Mouse (Mus musculus) hindbrain, embryonic 10.5 days (tissue): ENCODE results near the gene Hoxb5. TPM values are rescaled to one million over a fixed set of nuclear protein-coding genes. Genes with fewer than 3 reads are reported as not detected.
A peak's percentile ranks its signal among the peaks of the same experiment; 100 is the strongest.

Experiments
- DNase-seq: peaks from one replicate; pipeline ENCODE4 v3.0.0-alpha.2; 2017; ENCODE audit warnings: low spot score
- H3K27ac ChIP-seq: fragments of 300-500 bp; sonication (generic); 2 replicates; pipeline ENCODE4 v1.5.1; 2016; ENCODE audit warnings: mild to moderate bottlenecking, moderate library complexity
- H3K27me3 ChIP-seq: fragments of 300-500 bp; sonication (generic); 2 replicates; pipeline ENCODE4 v1.6.1; 2016; ENCODE audit warnings: mild to moderate bottlenecking; ENCODE audit not compliant: poor library complexity, insufficient read depth, severe bottlenecking
- H3K36me3 ChIP-seq: fragments of 300-500 bp; sonication (generic); 2 replicates; pipeline ENCODE4 v1.6.1; 2016; ENCODE audit warnings: mild to moderate bottlenecking, moderate library complexity
- H3K4me1 ChIP-seq: fragments of 300-500 bp; sonication (generic); replicated peaks from 2 replicates; pipeline ENCODE4 v1.6.1; 2016; ENCODE audit warnings: mild to moderate bottlenecking
- H3K4me3 ChIP-seq: fragments of 300-500 bp; sonication (generic); 2 replicates; pipeline ENCODE4 v1.5.1; 2016; ENCODE audit warnings: mild to moderate bottlenecking, moderate library complexity
- H3K9me3 ChIP-seq: fragments of 300-500 bp; sonication (generic); 2 replicates; pipeline ENCODE4 v1.6.1; 2016; ENCODE audit warnings: mild to moderate bottlenecking, moderate library complexity
- WGBS: fragments of 180-500 bp; shearing (Covaris S2); methylation state at CpG from one replicate; pipeline ENCODE4 v1.1.7; 2016; 5-methylcytosine and 5-hydroxymethylcytosine counted together
- polyA plus RNA-seq: library from polyadenylated mRNA; unstranded; fragments of >200 nt; fragmentation: Nextera tagmentation; extraction: Ambion mirVana; gene quantifications from 2 replicates; pipeline ENCODE4 v1.2.1, GENCODE M21; 2016

The Hoxb5 gene
- polyA plus RNA-seq, 1 experiment from 2014 or later: 6.3 TPM

DNA sequence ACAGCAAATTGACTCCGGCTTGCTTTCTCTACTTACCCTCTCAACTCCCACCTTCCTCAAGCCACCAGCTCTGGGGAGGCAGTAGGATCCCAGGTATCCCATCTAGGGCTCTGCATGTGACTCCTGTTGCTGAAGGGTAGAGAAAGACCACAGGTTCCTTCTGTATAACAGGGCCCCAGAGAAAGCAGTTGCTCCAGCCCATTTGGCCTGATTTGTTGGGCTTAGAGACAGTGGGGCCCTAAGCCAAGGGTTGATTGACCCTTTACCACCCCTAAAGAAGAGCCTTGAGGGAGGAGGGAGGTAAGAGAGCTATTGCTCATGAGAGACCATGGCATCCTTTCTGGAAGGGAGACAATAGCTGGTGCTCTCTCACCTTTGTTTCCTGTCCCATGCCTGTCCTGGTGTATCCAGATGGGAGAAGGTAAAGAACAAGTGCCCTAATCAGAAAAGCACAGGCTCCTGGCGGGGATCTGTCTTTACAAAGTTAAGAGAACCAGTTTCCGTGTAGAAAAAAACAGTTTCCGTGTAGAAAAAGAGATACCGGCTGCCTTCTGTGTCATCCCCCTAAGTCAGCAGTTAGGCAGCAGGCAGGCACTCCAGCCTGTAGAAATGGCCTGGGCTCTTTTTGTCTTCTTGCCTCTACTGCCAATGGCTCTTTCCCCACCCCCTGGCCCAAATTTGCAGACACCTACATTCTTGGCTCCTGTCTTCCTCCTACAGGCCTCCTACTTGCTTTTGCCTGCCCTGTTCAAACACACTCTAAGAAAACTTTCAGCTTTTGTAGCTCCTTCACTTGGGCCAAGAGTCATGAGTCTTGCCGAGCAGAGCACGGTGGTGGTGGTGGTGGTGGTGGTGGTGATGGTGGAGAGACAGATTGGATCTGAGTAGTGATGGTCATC, 36.1 kb downstream of the Hoxb5 start:
- Histone ChIP-seq H3K4me3 (peak overlapping the region; percentile 50), H3K27ac (peak overlapping the region; percentile 86), H3K4me1 (peaks cover 14% of the 10 kb centered on the region), H3K9me3 (no peaks in the 10 kb centered on the region), H3K36me3 (no peaks in the 10 kb centered on the region), H3K27me3 (peaks cover 100% of the 10 kb centered on the region)
- peak; percentile 27 for DNase-seq
- 15% methylated on average over 7 of the region's 7 CpGs for WGBS

GRCm38 (mm10) chr11:96340698-96341365, 37.7 kb downstream of the Hoxb5 start:
- WGBS: under 1% methylated on average over 36 of the region's 36 CpGs
- peak; percentile 69 for DNase-seq
- Histone ChIP-seq H3K9me3 (no peaks in the 10 kb centered on the region), H3K4me1 (peaks cover 26% of the 10 kb centered on the region), H3K4me3 (peak overlapping the region; percentile 50), H3K36me3 (peaks cover 1% of the 10 kb centered on the region; the same call in 1 of the 2 replicates), H3K27me3 (peaks cover 100% of the 10 kb centered on the region), H3K27ac (peak overlapping the region; percentile 86)

DNA sequence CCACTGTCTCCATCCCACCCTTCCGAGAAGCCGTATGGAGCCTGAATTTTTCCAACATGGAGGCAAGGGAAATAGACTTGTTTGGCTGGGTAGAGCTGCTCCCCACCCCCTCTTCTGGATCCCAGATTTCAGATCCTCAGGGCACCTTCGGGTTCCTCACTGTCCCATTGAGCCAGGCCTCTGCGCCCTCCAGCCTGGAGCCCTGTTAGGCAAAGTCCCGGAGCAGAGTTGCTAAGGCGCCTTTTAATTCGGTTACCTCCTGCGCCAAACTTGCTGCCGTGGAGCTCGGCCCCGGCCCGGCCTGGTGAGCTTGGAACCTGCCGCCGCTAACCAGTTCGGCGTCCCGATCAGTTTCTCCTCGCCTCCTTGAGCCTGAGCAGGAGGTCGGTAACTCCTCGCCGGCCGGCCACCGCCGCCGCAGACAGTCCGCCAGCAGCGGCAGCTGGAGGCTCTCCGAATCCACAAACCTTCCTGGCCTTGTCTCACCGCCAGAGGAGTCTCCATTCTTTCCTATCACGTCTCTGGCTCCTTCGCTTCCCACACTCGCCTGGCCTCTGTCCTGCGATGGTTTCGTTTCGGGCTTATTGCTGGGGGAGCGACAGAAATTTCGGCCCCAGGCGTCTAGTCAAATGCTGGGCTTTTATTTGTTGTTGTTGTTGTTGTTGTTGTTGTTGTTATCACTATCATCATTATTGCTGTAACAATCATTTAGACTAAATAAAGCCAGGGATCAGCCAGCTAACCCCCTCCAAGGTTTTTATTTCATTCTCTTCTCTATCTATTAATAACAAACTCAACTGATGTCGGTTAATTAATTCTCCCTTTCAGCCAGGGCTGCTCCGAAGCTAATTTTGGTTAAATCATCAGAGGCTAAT, 38.8 kb downstream of the Hoxb5 start:
- Histone ChIP-seq H3K36me3 (peaks cover 5% of the 10 kb centered on the region; the same call in 1 of the 2 replicates), H3K9me3 (no peaks in the 10 kb centered on the region), H3K4me1 (peaks cover 34% of the 10 kb centered on the region), H3K4me3 (peak overlapping the region; percentile 50), H3K27ac (peak overlapping the region; percentile 86), H3K27me3 (peaks cover 100% of the 10 kb centered on the region)
- under 1% methylated on average over 40 of the region's 40 CpGs for WGBS
- DNase-seq: peak; percentile 71

GRCm38 (mm10) chr11:96342576-96342930, 39.4 kb downstream of the Hoxb5 start:
- Histone ChIP-seq H3K27me3 (peaks cover 100% of the 10 kb centered on the region), H3K4me3 (peak overlapping the region; percentile 50), H3K27ac (peak overlapping the region; percentile 86), H3K9me3 (no peaks in the 10 kb centered on the region), H3K36me3 (peaks cover 5% of the 10 kb centered on the region; the same call in 1 of the 2 replicates), H3K4me1 (peaks cover 34% of the 10 kb centered on the region)
- DNase-seq: peak; percentile 35
- 3% methylated on average over 4 of the region's 4 CpGs for WGBS

- Histone ChIP-seq H3K9me3 (no peaks in the 10 kb centered on the region), H3K4me3 (peak overlapping the region; percentile 50), H3K27ac (peak overlapping the region; percentile 86), H3K4me1 (peaks cover 34% of the 10 kb centered on the region), H3K36me3 (peaks cover 5% of the 10 kb centered on the region; the same call in 1 of the 2 replicates), H3K27me3 (peaks cover 100% of the 10 kb centered on the region)
- 7% methylated on average over 2 of the region's 2 CpGs for WGBS
- DNase-seq: peak; percentile 25
Measured at GRCm38 (mm10) chr11:96343206-96343745, 40.1 kb downstream of the Hoxb5 start.

GRCm38 (mm10) chr11:96344061-96344877, 41.1 kb downstream of the Hoxb5 start:
- DNase-seq: peak; percentile 76
- H3K27ac ChIP-seq: peak overlapping the region; percentile 86
- peaks cover 32% of the 10 kb centered on the region for H3K4me1 ChIP-seq
- peaks cover 100% of the 10 kb centered on the region for H3K27me3 ChIP-seq
- WGBS: under 1% methylated on average over 40 of the region's 40 CpGs
- no peaks in the 10 kb centered on the region for H3K9me3 ChIP-seq
- H3K4me3 ChIP-seq: peak overlapping the region; percentile 50
- peaks cover 5% of the 10 kb centered on the region; the same call in 1 of the 2 replicates for H3K36me3 ChIP-seq

GRCm38 (mm10) chr11:96344878-96345159, 41.7 kb downstream of the Hoxb5 start:
- peaks cover 33% of the 10 kb centered on the region for H3K4me1 ChIP-seq
- H3K27me3 ChIP-seq: peaks cover 100% of the 10 kb centered on the region
- H3K27ac ChIP-seq: peak overlapping the region; percentile 86
- peaks cover 5% of the 10 kb centered on the region; the same call in 1 of the 2 replicates for H3K36me3 ChIP-seq
- WGBS: 9% methylated on average over 6 of the region's 6 CpGs
- DNase-seq: peak; percentile 51
- peak overlapping the region; percentile 50 for H3K4me3 ChIP-seq
- no peaks in the 10 kb centered on the region for H3K9me3 ChIP-seq

GRCm38 (mm10) chr11:96345220-96345892, 42.2 kb downstream of the Hoxb5 start:
- H3K27me3 ChIP-seq: peaks cover 100% of the 10 kb centered on the region
- peak overlapping the region; percentile 50 for H3K4me3 ChIP-seq
- H3K27ac ChIP-seq: peak overlapping the region; percentile 86
- peaks cover 5% of the 10 kb centered on the region; the same call in 1 of the 2 replicates for H3K36me3 ChIP-seq
- H3K4me1 ChIP-seq: peaks cover 32% of the 10 kb centered on the region
- H3K9me3 ChIP-seq: no peaks in the 10 kb centered on the region
- peak; percentile 66 for DNase-seq
- WGBS: 1% methylated on average over 45 of the region's 56 CpGs

DNA sequence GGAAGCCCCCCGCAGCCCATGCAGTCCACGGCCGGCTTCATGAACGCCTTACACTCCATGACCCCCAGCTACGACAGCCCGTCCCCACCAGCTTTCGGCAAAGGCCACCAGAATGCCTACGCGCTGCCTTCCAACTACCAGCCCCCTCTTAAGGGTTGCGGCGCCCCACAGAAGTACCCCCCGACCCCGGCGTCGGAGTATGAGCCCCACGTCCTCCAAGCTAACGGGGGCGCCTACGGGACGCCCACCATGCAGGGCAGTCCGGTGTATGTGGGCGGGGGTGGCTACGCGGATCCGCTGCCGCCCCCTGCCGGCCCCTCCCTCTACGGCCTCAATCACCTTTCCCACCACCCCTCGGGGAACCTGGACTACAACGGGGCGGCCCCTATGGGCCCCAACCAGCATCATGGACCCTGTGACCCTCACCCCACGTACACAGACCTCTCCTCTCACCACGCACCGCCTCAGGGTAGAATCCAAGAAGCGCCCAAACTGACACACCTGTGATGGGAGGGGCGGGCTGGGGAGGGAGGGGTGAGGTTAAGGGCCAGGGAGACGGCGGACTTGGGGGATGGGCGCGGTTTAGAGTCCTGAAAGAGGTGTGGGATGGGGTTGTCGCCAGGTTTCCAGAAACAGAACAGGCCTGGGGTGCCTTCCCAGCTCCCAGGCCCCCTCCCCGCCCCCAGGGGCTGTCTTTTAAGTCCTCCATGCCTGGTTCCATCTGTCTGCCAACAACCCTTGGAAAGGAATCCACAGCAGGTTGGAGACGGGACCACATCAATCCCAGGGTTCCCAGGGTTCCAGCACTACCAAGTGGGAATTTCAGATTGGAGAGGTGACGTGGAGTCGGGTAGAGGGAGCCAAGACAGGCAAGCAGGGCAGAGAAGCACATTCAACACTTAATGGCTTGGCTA, 43.0 kb downstream of the Hoxb5 start:
- peak overlapping the region; percentile 50 for H3K4me3 ChIP-seq
- H3K27me3 ChIP-seq: peaks cover 100% of the 10 kb centered on the region
- no peaks in the 10 kb centered on the region for H3K9me3 ChIP-seq
- H3K27ac ChIP-seq: peak overlapping the region; percentile 86
- DNase-seq: peak; percentile 44
- H3K36me3 ChIP-seq: peaks cover 5% of the 10 kb centered on the region; the same call in 1 of the 2 replicates
- 2% methylated on average over 44 of the region's 45 CpGs for WGBS
- H3K4me1 ChIP-seq: peaks cover 33% of the 10 kb centered on the region

DNA sequence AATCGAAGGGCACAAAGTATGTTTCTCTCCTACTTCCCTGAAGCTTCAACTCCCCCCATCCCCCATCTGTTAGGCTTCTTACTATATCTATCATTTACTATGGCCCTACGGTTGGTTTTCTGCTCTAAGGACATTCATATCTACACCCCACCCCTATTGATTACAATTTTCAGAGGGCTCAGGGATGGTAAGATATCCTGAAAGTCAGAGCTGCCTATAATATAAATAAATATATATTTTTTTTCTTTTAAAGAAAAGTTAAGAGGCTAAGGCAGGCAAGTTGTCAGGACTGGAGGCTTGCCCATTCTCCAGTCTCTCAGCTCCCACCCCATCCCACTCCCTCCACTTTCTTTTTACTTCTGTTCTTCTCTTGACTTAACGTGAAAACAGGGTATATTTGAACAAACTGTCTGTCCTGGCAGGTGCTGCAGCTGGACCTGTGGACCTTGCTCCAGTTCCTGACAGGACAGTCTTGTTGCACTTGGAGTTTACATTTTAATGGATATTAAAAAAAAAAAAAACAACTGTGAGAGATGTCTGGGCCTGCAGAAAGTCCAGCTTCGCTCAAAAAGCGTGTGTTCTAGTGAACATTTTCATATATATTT, 43.9 kb downstream of the Hoxb5 start:
- peaks cover 100% of the 10 kb centered on the region for H3K27me3 ChIP-seq

More for the DNA sequence above, 43.9 kb downstream of the Hoxb5 start:
- peak; percentile 20 for DNase-seq
- H3K4me1 ChIP-seq: peaks cover 33% of the 10 kb centered on the region
- peaks cover 5% of the 10 kb centered on the region; the same call in 1 of the 2 replicates for H3K36me3 ChIP-seq
- no peaks in the 10 kb centered on the region for H3K9me3 ChIP-seq
- H3K27ac ChIP-seq: peak overlapping the region; percentile 86
- 20% methylated on average over 5 of the region's 5 CpGs for WGBS
- peak overlapping the region; percentile 50 for H3K4me3 ChIP-seq
